Mouse (Mus musculus) inflammation-experienced regulatory T-cells, adult 6 months (primary cell): ENCODE results near the gene Tph2. TPM values are rescaled to one million over a fixed set of nuclear protein-coding genes. Genes with fewer than 3 reads are reported as not detected.

Experiments
- polyA plus RNA-seq, 3 experiments: library from polyadenylated mRNA; unstranded; fragments of 100-300 nt; shearing (Covaris generic); gene quantifications; one replicate each; pipeline ENCODE4 v1.2.1; 2017

The Tph2 gene
- polyA plus RNA-seq, 3 experiments from 2014 or later: not detected

Other genes starting within 250 kb of the Tph2 start
- 100 to 1,000 TPM; 105 to 125 (median 108) TPM for gene Tbc1d15, start 66.4 kb upstream of the Tph2 start, polyA plus RNA-seq
- 10 to 100 TPM; 19.2 to 22.6 (median 21.0) TPM for gene Rab21, start 130.6 kb upstream of the Tph2 start, polyA plus RNA-seq
- 10 to 100 TPM; 35.8 to 43.5 (median 39.4) TPM for gene Tmem19, start 177.5 kb upstream of the Tph2 start, polyA plus RNA-seq
- 10 to 100 TPM; 13.6 to 18.7 (median 17.9) TPM for gene Thap2, start 199.4 kb upstream of the Tph2 start, polyA plus RNA-seq
- gene Zfc3h1, start 199.9 kb upstream of the Tph2 start, polyA plus RNA-seq: 10 to 100 TPM; 25.6 to 37.1 (median 33.7) TPM